Mouse (Mus musculus) spleen, postnatal 4 days (tissue): ENCODE results near the gene Casp7.
A peak's percentile ranks its signal among the peaks of the same experiment; 100 is the strongest.
"Not testable (repeated sequence)": the region's sequence is repeated elsewhere in the genome, so short reads cannot be mapped to it uniquely, and the experiment has no call there.

Source experiments
- DNase-seq, 2 experiments: peaks; one replicate each; pipeline ENCODE4 v3.0.0; 2022; ENCODE audit warnings: low spot score in 2 of 2

Gene Casp7

DNA sequence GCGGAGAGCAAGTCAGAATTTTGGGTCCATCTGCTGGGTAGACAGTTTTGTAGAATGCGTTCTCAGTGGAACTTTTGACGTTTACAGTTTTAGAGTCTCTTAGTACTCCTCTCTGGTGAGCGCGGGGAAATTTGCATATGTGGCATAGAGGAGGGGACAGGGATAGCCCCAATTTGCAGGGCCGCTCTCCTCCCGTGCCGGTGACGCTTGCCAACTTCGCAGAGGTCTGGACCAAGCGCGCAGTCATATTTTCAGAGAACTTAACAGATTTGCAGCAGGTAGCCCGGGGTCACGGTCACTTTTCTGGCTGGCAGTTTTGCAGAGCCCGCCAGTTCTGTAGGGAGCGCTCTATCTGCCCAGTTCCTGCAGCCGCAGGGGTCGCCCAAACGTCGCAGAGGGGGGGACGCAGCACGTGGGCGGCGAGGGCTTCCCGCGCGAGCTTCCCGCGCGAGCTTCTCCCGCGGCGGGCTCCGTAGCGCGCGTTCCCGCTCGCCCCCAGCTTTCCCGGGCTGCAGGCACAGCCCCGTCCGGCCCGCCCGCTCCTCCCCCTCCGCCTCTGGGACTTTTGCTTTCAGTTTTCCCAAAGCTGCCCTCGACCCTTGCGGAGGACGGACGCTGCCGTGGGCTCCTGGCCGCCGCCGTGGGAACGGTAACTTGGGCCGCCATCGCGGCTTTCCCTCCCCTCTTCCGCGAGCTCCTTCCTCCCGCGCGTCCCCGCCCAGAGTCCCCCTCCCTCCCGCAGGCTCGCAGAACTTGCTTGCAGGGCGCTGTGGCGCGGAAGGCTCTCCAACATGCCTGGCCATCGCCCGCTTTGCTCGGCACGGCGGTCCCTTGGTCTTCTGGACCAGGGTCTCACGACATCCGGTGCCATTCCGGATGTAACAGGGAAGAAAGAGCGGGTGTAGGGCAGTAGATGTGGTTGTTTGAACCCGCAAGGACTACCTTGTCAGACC is at the start of gene Casp7:
Casp7 (plus strand) TSS at position 461 of the 953 bp plus-strand sequence.
- DNase-seq = peak; percentile 75 to 88

GRCm38 (mm10) chr19:56349295-56349694 is 47.6 kb upstream of the Casp7 start:
- no peak for DNase-seq

- no peak for DNase-seq
These were observed 43.2 kb upstream of the Casp7 start for GRCm38 (mm10) chr19:56353689-56354088.

- DNase-seq = peak in 1 of 2 experiments; percentile 51
These were observed 41.7 kb upstream of the Casp7 start for GRCm38 (mm10) chr19:56355201-56355600.

DNA sequence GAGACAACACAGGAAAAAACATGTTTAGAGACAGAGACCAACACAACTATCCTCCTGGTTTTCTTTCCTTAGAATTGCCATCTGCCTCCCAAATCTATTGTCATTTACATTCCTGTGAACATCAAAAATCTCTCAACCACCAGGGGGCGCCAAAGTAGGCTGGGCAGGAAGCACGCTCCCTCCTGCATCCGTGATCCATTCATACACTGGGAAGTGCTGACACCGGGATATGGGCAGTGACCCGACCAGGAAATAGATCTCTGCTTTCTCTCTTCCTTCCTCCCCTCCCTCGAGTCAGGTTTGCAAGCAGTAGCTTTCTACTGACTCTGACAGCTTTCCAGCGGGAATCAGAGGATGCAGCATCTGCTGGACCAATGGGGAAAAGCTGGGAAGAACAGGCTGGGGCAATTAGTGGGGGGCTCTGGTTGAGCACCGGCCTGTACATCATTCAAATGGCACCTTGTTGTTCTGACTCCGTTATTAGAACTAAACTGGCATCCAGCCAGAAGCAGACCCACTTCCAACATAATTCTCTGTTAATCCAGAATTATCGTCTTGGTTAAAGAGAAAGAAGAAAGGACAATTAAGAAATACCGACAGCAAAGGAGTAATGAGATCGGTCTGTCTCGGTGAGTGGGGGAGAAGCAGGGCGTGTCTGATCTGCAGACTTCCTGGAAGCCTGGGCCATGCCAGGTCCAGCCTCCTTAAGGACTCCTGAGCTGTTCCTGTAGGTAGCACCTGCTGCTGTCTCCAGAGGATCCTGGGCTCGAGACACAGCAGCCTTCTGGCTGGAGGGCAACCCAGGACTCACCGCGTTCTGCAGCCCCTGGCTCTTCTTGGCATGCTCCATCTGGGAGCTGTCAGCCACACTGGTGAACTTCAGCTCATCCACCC is 40.2 kb upstream of the Casp7 start:
- peak; percentile 68 to 93 for DNase-seq

GRCm38 (mm10) chr19:56357374-56357708 is 39.6 kb upstream of the Casp7 start:
- DNase-seq = not testable (repeated sequence)

DNA sequence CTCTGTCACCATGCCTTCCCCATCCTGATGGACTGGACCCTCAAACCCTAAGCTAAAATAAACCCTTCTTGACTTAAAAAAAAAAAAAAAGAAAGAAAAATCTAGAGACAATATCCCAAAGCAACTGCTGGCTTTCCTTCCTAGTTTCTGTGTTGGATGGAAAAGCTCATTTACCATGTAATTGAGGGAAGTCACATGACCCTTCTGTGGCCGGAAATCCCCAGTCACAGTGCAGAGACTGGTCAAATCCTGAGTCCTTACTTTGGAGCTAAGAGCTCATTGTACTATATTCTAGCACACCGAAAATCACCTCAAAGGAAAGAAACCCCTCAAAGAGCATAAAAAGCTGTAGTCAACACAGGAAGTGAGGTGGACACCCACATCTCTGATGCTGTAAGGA is 38.0 kb upstream of the Casp7 start:
- no peak for DNase-seq

GRCm38 (mm10) chr19:56363721-56364460 is 33.0 kb upstream of the Casp7 start:
- DNase-seq = no peak

GRCm38 (mm10) chr19:56364563-56364962 is 32.4 kb upstream of the Casp7 start:
- no peak for DNase-seq

DNA sequence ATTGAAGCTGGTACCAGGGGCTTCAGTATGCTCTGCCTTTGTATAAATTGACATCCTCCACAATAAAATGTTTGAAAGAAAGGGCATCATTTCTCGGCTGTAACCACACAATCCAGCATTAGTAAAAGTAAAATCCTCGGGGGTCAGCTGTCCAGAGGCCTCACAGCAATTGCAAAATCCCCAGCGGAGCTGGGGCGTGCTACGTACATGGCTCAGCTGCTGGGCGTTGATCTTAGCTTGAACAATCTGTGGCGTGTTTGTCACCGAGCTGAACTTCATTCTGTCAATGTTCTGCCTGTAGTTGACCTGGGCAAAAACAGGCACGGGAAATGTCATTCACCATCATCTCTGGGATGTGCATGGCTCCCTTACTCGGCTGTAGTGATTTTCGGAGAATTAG is 30.8 kb upstream of the Casp7 start:
- DNase-seq = no peak

GRCm38 (mm10) chr19:56366625-56367024 is 30.3 kb upstream of the Casp7 start:
- no peak for DNase-seq

DNA sequence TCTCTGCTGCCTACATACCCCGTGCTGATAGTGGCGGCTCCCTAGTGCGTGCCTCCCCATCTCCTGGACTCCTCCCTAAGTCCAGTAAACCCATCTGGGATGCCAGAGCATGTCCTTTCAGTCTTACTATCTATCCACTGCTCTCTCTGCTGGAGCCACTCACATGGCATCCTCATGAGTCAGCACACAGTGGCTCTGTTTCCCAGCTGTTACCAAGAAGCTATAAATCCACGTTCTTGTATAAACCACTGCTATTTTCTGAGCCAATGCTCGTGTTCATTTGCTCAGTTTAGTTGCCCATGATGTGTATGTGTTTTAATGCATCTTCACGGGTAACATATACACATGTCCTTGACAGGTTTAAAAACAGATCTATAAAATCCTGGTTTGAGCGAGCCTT is 29.2 kb upstream of the Casp7 start:
- no peak for DNase-seq

- DNase-seq = no peak
These were observed 28.0 kb upstream of the Casp7 start for GRCm38 (mm10) chr19:56368912-56369311.

DNA sequence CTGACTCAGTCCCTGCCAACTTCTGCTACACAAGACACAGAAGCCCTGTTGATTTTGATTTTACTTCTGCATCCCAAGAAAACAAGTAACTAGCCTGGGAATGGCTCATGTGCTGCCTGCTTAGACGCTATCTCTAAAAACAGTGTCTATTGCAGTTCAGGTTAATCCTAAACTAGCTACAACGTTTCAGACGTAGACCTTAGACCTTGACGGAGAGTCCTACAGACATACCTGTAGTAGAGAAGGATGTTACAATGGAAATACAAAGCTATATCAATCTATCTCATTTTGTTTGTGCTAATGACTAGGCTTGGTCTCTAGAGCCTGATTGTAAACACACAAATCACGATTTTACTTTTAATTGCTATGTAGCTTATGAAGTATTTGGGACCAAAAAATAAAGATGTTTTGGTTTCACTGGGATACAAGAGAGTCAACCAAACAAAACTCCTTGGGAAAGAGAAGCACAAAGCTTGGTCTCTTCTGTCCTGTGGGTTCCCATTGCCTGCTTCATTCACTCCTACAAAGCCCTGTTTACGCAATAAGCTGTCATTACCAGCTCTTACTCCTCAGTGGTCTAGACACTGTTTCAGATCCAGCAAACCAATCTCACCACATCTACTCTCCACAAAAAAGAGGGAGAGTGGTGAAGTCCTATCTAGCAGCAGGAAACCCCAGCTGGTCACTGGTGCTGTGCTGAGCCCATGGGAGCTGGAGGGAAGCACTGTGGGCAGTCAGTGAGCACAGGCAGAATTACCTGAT is 26.4 kb upstream of the Casp7 start:
- no peak for DNase-seq

GRCm38 (mm10) chr19:56372226-56372625 is 24.7 kb upstream of the Casp7 start:
- DNase-seq = no peak

DNA sequence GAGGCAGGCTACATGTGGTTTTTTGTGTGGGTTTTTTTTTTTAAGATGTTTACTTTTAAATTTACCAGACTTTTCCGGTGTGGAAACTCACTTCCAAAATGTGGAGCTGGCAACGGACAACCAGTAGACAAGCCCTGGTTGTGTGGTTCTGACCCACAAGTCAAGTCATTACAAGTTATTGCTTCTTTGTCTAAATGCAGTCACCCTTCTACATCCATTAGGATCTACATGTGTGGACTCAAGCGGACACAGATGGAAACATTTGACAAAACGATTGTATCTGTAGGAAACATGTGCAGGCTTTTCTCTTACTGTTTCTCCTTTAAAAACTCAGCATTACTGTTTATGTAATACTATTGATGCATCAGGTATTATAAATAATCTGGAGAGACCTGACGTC is 23.7 kb upstream of the Casp7 start:
- DNase-seq = no peak

DNA sequence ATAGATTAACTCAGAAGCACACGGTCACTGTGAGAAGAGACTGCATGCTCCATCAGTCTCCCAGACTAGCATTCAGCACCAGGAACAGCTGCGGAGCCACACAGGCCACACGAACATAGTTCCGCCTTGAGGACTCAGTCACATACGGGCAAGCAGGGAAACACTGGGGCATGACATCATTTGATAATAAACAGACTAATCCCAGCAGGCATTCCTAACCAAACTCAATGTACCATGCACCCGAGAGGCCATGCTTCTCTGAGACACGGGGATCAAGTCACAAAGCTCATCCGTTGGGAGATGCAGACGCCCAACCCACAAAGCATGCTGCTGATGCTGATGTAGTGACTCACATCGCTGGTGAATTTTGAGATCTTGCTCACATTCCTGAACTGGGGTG is 22.9 kb upstream of the Casp7 start:
- DNase-seq = no peak

- DNase-seq = no peak
These were observed 18.9 kb upstream of the Casp7 start for GRCm38 (mm10) chr19:56378007-56378406.

DNA sequence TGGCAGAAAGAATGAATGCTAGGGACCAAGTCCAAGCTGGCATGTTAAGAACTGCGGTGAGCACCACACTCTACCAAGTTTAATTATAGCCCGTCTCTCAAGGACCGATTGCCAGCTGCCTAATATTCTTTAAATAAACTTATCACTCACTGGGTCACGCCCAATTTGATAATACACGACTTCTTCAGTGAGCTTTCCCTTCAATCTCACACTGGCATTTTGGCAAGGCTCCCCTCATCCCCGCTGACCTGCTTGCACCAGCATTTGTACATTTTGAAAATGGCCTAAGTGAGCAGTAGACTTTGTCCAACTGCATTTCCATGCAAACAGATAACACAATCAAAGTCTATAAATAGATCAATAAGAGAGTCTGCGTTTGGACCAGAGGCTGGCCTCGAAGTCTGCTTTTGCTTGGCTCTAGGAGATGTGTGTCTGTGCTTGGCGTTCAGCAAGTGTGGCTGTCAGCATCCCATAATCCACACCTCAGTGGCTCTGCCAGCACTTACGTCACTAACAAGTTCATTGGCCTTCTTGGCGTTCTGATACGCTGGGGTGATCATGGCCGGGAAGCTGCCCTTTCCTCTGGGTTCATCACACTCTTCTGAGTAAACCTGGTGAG is 18.3 kb upstream of the Casp7 start:
- DNase-seq = no peak

DNA sequence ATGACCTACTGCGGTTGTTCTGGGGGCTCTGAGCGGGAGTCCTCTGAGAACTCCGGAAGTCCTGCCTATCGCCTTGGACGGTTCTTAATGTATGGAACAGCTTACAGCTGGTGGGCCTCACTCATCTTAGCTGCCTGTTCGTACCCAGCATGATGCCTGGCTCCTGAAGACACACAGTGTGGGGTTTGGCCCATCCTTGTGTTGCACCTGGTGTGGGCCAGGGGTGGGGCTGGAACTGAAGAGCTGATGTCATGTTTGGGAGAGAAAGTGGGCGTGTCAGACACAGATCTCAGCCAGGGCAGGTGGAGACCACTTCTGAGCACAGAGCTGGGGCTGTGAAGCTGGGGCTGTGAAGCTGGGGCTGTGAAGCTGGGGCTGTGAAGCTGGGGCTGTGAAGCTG is 16.6 kb upstream of the Casp7 start:
- DNase-seq = no peak

- DNase-seq = no peak
These were observed 15.5 kb upstream of the Casp7 start for GRCm38 (mm10) chr19:56381407-56381806.
